Mouse (Mus musculus): ENCODE data around the gene A630023A22Rik. TPM values are rescaled to one million over a fixed set of nuclear protein-coding genes. Genes with fewer than 3 reads are reported as not detected.

The A630023A22Rik gene
- not detected for polyA plus RNA-seq (2017; shearing (Covaris generic))

DNA sequence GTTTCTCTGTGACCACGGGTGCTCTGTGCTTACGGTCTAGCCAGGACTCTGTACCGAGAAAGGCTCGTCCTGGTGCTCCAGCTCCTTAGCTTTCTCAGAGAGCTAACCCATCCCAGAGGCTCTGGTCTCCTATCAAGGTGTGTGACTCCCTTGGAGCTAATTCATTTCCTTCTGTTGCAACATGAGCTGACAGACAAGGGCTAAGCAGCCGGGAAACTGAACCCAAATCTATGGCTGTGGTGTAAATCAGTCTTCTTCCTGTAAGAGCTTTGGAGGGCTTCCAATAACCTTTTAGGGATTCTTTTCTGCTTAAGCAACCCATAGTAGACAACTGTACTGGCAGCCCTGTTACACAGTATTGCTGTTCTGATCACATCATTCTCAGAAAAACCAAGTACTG is at the start of gene A630023A22Rik:
A630023A22Rik (minus strand) TSS at position 154 of the 400 bp plus-strand sequence.

GRCm38 (mm10) chr14:34152342-34152741 is 49.8 kb upstream of the A630023A22Rik start, which contains the start of gene Npy4r:
Gene Npy4r, minus strand, starts transcription at chr14:34152489.

GRCm38 (mm10) chr14:34085731-34086130 is 16.8 kb downstream of the A630023A22Rik start, which contains the start of gene Anxa8:
Gene Anxa8, plus strand, starts transcription at chr14:34085981.

GRCm38 (mm10) chr14:34052516-34052915 is 50.0 kb downstream of the A630023A22Rik start, which contains the start of gene Antxrl:
Gene Antxrl, plus strand, starts transcription at chr14:34052707.

DNA sequence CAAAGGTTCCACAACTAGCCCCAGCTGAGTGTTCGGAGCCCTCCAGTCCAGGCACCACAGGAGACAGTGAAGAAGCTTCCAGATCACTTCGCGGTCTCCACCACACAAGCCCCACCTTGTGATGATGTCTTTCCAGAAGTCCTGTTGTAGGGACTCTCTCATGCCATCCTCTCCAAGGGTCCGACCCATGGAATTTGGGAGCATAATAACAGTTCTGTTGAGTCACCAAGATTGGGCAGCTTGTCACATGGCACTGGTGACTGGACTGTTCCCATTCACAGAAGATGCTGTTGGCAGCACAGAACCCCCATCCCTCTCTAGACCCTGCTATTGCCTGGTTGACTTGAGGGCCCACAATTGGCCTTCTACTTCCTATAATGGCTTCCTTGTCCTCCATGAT is 86.2 kb downstream of the A630023A22Rik start, which contains the start of gene Gm5460:
Gm5460 (plus strand) TSS at position 378 of the 400 bp plus-strand sequence.

GRCm38 (mm10) chr14:34015063-34015462 is 87.5 kb downstream of the A630023A22Rik start, which contains the start of gene Gm30083:
Gene Gm30083, minus strand, starts transcription at chr14:34015182.

Other genes starting within 250 kb of the A630023A22Rik start
- gene Gdf10, start 179.2 kb downstream of the A630023A22Rik start, polyA plus RNA-seq (2017; shearing (Covaris generic)): not detected
- gene Gdf2, start 161.7 kb downstream of the A630023A22Rik start, polyA plus RNA-seq (2017; shearing (Covaris generic)): not detected
- gene Rbp3, start 148.8 kb downstream of the A630023A22Rik start, polyA plus RNA-seq (2017; shearing (Covaris generic)): not detected
- gene Zfp488, start 124.0 kb downstream of the A630023A22Rik start, polyA plus RNA-seq (2017; shearing (Covaris generic)): not detected
- not detected for gene Gm30083, start 87.6 kb downstream of the A630023A22Rik start, polyA plus RNA-seq (2017; shearing (Covaris generic))
- not detected for gene Gm5460, start 86.0 kb downstream of the A630023A22Rik start, polyA plus RNA-seq (2017; shearing (Covaris generic))
- gene Antxrl, start 50.0 kb downstream of the A630023A22Rik start, polyA plus RNA-seq (2017; shearing (Covaris generic)): not detected
- not detected for gene Anxa8, start 16.8 kb downstream of the A630023A22Rik start, polyA plus RNA-seq (2017; shearing (Covaris generic))
- gene Npy4r, start 49.7 kb upstream of the A630023A22Rik start, polyA plus RNA-seq (2017; shearing (Covaris generic)): not detected
- 0.05 TPM for gene Gprin2, start 98.9 kb upstream of the A630023A22Rik start, polyA plus RNA-seq (2017; shearing (Covaris generic))
- gene Syt15, start 116.8 kb upstream of the A630023A22Rik start, polyA plus RNA-seq (2017; shearing (Covaris generic)): 0.17 TPM
- gene Shld2, start 207.7 kb upstream of the A630023A22Rik start, polyA plus RNA-seq (2017; shearing (Covaris generic)): 4.7 TPM
- gene Glud1, start 208.0 kb upstream of the A630023A22Rik start, polyA plus RNA-seq (2017; shearing (Covaris generic)): 12.3 TPM

Measured in CD4-positive, CD25-positive, alpha-beta regulatory T cell, adult 9 weeks (primary cell).